Mouse (Mus musculus) kidney, postnatal 0 days (tissue): Measurements from ENCODE around the gene Usp48. TPM values are rescaled to one million over a fixed set of nuclear protein-coding genes. Genes with fewer than 3 reads are reported as not detected.

Source experiments
- ATAC-seq: fragments of 200-750 bp; cut with Nextera tagmentation; replicated peaks from 2 replicates; pipeline ENCODE4 v1.8.0; 2017; ENCODE audit warnings: low read depth, moderate number of reproducible peaks, moderate TSS enrichment, moderate library complexity; ENCODE audit not compliant: low FRiP score
- DNase-seq: peaks from one replicate; pipeline ENCODE4 v3.0.0-alpha.2; 2016; ENCODE audit warnings: low spot score
- H3K27ac ChIP-seq: fragments of 300-500 bp; sonication (generic); 2 replicates; pipeline ENCODE4 v1.5.1; 2014; ENCODE audit warnings: mild to moderate bottlenecking
- H3K27me3 ChIP-seq: fragments of 300-500 bp; sonication (generic); 2 replicates; pipeline ENCODE4 v1.6.1; 2014; ENCODE audit warnings: low read length, mixed read lengths; ENCODE audit not compliant: insufficient read depth
- H3K36me3 ChIP-seq: fragments of 300-500 bp; sonication (generic); 2 replicates; pipeline ENCODE4 v1.6.1; 2014; ENCODE audit warnings: low read length, mixed read lengths; ENCODE audit not compliant: insufficient read depth
- H3K4me1 ChIP-seq: fragments of 300-500 bp; sonication (generic); replicated peaks from 2 replicates; pipeline ENCODE4 v1.6.1; 2014; ENCODE audit warnings: antibody characterized with exemption, low read length, mixed read lengths; ENCODE audit not compliant: insufficient read depth
- H3K4me2 ChIP-seq: fragments of 300-500 bp; sonication (generic); 2 replicates; pipeline ENCODE4 v1.6.1; 2014; ENCODE audit warnings: mild to moderate bottlenecking, low read length, moderate library complexity, mixed read lengths
- H3K4me3 ChIP-seq: fragments of 300-500 bp; sonication (generic); replicated peaks from 2 replicates; pipeline ENCODE4 v1.5.1; 2014; ENCODE audit warnings: low read depth, low read length
- H3K9ac ChIP-seq: fragments of 300-500 bp; sonication (generic); 2 replicates; pipeline ENCODE4 v1.6.1; 2014; ENCODE audit warnings: low read depth, low read length
- H3K9me3 ChIP-seq: fragments of 300-500 bp; sonication (generic); replicated peaks from 2 replicates; pipeline ENCODE4 v1.6.1; 2016; ENCODE audit warnings: low read length, inconsistent platforms, mixed read lengths
- CTCF ChIP-seq: IDR thresholded peaks from 2 replicates; pipeline ENCODE4 v1.5.1; 2016; ENCODE audit warnings: antibody characterized with exemption, low read depth, mild to moderate bottlenecking, moderate library complexity
- WGBS: fragments of 180-500 bp; shearing (Covaris S2); extraction: QIAGEN DNeasy Blood & Tissue Kit; methylation state at CpG from one replicate; pipeline ENCODE4 v1.1.7; 2014; 5-methylcytosine and 5-hydroxymethylcytosine counted together
- polyA plus RNA-seq: library from polyadenylated mRNA; unstranded; fragments of >200 nt; fragmentation: Nextera tagmentation; extraction: Ambion mirVana; gene quantifications from 2 replicates; pipeline ENCODE4 v1.2.1, GENCODE M21; 2015

Usp48 gene
- polyA plus RNA-seq, 1 experiment from 2014 or later = 40.4 TPM

- Histone ChIP-seq H3K27me3 (no peaks in the 10 kb centered on the region), H3K36me3 (no peaks in the 10 kb centered on the region), H3K9me3 (no peaks in the 10 kb centered on the region), H3K4me2 (peak overlapping the region; percentile 68), H3K4me3 (no peak overlapping the region), H3K9ac (no peak overlapping the region), H3K4me1 (no peaks in the 10 kb centered on the region), H3K27ac (no peak overlapping the region)
- TF ChIP-seq CTCF = no peak
- no peak for DNase-seq
- WGBS = 69% methylated on average over 7 of the region's 7 CpGs
- ATAC-seq = 0 out of 2 replicates have a peak, but pooled peaks have one; percentile 9
Measured at GRCm38 (mm10) chr4:137706510-137706909, 113.0 kb downstream of the Usp48 start.

GRCm38 (mm10) chr4:137707216-137707990 lies 113.8 kb downstream of the Usp48 start:
- Histone ChIP-seq H3K27me3 (no peaks in the 10 kb centered on the region), H3K9me3 (no peaks in the 10 kb centered on the region), H3K4me1 (no peaks in the 10 kb centered on the region), H3K4me2 (peak overlapping the region; percentile 68), H3K9ac (peak overlapping the region; percentile 50; the same call in 1 of the 2 replicates), H3K27ac (no peak overlapping the region; the same call in 1 of the 2 replicates), H3K4me3 (peak overlapping the region; percentile 45), H3K36me3 (no peaks in the 10 kb centered on the region)
- 4% methylated on average over 51 of the region's 52 CpGs for WGBS
- TF ChIP-seq CTCF = no peak
- peak; percentile 80 for ATAC-seq
- DNase-seq = peak; percentile 93

Other genes with a start within 250 kb of the Usp48 start
- 592 and 644 TPM in 2 replicates for gene Cdc42, start 236.0 kb upstream of the Usp48 start, polyA plus RNA-seq
- gene Cela3a, start 184.0 kb upstream of the Usp48 start, polyA plus RNA-seq = not detected in 2 replicates
- gene Cela3b, start 163.2 kb upstream of the Usp48 start, polyA plus RNA-seq = not detected in 2 replicates
- not detected in 2 replicates for gene 1700013G24Rik, start 140.5 kb upstream of the Usp48 start, polyA plus RNA-seq
- 31.3 and 34.0 TPM in 2 replicates for gene Hspg2, start 125.0 kb upstream of the Usp48 start, polyA plus RNA-seq
- not detected in 2 replicates for gene Ldlrad2, start 19.2 kb upstream of the Usp48 start, polyA plus RNA-seq
- 28.5 and 30.6 TPM in 2 replicates for gene Rap1gap, start 71.0 kb downstream of the Usp48 start, polyA plus RNA-seq
- gene Alpl, start 202.6 kb downstream of the Usp48 start, polyA plus RNA-seq = 34.3 and 37.5 TPM in 2 replicates